Mouse (Mus musculus): ENCODE measurements at regions not wholly inside any gene's neighbourhood (a gene's known extent, or its start where the extent isn't known, plus 50 kb on each side); places are given as distances from the start of the nearest gene placed in this dataset.

DNA sequence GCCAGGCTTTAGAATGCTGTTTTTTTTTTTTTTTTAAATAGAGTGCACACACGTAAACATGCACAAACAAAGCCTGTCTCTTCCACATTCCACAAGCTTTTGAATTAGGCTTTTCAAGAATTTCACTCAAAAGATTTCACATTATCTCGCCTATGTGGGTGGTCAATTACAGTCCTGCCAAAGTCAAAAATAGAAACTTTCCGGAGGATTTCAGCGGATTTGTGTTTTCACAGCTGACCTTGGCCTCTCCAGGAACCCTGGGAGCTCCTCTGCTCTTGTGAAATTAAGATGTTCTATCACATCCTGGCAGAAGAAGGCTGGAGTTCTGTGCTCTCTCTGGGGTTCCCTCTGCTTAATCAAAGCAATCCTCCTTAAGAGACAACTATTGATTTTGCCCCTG is 360.9 kb upstream of the Tenm4 start:
- DNase-seq (ENCODE audit: low read depth, low spot score): peak; percentile 5

DNA sequence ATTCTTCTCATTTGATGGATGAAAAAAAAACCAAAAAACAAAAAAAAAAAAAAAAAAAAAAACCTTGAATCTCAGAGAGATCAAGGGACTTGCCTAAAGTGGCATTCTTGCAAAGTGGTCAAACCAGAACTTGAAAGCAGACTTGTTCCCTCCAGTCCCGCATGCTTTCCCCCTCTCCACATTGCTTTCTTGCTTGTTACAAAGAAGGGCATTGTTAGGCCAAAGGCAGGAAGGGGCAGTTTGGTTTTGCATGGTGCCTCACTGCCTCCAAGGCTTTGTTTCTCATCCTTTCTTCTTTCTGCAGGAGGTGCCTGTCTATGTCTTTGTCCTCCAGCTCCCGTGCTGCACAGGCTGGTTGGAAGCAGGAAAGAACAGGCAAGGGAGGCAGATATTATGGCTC is 356.2 kb upstream of the Tenm4 start:
- DNase-seq (ENCODE audit: low read depth, low spot score): no peak

DNA sequence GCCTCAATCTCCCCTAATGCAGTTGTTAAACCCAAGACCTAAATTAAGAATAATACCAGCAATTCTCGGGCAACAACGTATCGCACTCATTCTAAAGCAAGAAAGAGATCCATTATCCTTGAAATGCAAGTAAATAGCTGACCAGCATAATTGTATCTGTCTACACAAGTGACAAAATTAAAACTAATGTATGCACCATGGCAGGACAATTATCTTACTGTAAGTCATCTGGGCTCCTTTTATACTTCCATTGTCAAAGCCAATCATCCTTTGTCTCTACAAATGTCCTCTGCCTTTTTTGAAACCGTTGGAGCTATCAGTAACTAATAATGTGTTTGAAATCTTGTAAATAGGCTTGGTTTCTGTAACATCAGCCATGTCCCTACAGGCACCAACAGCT is 347.5 kb upstream of the Tenm4 start:
- no peak for DNase-seq (ENCODE audit: low read depth, low spot score)

DNA sequence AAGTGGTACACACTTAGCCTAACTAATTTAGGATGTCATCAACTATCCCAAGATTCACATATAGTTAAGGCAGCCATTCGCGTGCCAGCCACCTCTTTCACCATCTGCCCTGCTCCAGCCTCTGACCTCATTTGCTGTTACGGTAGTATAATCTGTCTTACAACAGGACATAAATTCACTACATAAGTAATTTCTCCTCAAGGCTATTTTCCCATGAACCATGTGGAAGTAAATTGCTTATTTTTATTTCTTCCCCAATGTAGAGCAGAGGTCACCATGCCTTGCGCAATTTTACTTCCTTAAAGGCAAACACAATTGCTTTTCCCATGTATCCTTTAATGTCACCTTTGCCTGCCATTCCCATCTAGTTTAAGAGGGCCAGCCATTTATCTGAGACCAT is 341.2 kb upstream of the Tenm4 start:
- DNase-seq (ENCODE audit: low read depth, low spot score): no peak

DNA sequence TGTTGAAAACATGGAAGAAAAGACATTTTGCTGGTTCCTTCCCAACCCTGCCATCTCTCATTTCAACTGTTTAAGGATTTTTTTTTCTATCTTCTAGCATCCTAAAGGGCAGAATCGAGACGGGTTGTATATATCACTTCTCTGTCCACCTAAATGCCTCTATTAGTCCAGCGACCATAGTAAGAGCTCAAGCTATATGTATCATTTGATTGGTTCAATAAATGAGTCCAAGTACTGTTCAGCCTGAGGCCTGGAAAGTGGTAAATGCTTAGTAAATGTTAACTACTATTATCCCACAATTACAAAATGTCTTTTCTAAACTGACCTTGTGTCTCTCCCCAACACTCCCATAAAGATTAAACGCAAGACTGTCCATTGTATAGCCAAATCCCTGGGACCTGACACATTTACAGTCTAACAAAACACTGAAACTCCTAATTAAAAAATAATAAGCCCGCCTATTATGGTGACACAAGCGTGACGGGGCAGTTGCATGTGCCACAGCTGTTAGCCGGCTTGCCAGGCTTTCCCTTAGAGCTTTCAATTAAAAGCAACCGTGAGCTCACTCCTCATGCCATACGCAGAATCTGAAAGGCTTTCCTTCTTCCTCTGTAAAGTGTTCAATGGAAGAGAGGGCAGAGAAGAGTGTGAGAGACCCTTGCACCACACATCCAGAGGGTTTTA is 336.7 kb upstream of the Tenm4 start:
- DNase-seq (ENCODE audit: low read depth, low spot score): no peak

DNA sequence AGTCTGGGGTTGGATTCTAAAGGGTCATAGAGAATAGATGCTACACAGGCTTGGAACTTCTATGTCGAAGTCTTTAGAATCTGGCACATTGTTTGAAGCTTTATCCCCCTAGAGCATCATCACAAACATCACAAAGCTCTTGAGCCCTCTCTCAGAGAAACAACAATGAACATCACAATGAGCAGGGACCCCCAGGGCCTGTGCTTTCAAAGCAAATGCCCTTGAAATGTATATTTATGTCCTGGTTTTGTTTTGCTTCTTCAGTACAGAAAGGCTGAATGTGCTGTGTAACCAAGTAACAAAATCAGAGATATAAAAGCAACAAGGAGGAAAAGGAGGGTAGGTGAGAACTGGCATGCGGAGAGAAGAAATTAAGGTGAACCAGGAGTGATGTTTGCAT is 330.6 kb upstream of the Tenm4 start:
- no peak for DNase-seq (ENCODE audit: low read depth, low spot score)

DNA sequence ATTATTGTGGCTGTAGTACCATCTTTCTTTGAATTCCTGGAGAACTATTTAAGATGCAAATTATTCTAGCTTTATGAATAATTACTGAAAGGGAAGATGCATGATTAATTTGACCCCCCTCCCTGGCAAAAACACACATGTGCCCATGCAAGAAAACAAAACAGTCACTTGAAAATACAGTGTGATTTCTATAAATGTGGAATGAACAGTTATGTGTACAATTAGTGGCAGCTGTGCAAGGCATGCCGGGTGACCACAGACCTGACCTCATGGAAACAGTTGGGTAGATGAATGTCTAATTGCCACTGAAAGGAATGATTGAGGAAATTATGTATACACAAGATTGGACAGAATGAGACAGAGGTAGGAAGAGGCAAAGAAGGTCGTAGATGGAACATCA is 321.2 kb upstream of the Tenm4 start:
- DNase-seq (ENCODE audit: low read depth, low spot score): no peak

DNA sequence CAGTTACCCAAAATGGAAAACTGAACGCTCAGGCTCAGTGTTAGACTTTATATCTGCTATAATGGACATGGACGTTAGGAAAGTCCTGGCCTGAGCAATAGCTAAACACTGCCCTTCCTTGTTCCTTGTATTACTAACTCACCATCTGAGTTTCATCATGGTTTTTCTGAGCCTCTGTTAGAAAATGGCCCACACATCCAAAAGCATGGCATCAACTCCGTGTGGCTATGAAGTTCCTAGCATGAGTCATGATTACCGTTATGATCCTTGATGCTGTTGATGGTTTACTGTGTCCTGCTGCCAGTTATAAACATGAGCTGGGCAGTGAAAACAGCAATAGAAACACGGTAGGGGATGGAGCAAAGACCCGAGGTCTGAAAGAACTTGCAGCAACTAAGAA is 318.4 kb upstream of the Tenm4 start:
- DNase-seq (ENCODE audit: low read depth, low spot score): no peak

DNA sequence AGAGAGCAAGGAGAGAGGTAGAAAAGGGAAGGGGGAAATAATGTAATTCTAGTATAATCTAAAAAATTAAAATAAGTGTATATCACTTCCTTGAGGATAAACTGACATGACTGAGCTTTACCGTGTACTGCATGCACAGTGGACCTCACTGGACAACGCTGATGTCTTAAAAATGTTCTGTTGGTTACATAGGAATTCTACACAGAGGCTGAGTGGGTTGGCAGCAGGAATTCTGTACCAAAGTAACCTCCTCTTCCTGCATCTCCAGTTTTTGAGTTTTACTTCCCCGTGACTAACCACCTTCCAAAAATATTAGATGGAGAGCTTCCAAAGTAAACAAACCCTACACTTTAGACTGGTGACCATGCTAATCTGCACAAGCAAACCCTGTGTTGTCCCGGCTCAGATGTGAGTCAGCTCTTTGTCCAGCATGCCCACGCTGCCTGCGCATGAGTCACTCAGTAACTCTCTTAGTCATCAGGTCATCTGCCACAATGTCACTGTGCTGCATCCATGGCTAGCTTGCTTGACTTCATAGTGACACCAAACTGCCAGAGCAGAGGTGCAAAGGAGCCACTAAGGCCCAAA is 317.7 kb upstream of the Tenm4 start:
- peak; percentile 85 for DNase-seq (ENCODE audit: low read depth, low spot score)

DNA sequence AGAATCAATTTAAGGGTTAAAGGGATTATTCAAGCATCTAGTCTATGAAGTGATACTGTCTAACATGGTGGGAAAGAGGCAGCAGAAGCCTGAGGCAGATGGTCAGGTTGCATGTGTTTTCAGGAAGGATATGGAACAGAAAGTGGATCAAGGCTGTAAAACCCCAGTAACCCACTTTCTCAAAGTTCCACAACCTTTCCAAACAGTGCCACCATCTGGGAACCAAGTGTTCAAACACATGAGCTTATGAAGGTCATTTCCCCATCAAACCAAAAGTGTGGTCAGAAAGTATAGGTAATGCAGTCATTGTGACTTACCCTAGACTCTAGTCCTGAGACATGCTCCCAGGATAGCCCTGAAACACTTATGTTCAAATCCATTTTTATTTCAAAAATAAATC is 312.8 kb upstream of the Tenm4 start:
- peak; percentile 57 for DNase-seq (ENCODE audit: low read depth, low spot score)

DNA sequence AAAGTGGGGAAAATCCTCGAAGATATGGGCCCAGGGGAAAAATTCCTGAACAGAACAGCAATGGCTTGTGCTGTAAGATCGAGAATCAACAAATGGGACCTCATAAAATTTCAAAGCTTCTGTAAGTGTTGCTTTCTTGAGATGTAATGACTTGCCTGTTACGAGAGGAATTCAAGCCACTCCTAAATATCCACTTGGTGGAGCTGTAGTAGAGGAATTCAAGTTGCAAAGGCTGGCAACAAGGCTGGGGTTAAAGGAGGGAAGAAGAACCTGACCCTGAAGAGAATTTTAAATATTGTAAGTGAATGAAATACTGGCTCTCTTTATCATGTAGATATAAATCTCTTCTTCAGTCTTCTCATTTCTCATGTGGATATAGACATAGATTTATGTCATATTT is 306.8 kb upstream of the Tenm4 start:
- DNase-seq (ENCODE audit: low read depth, low spot score): peak; percentile 35

DNA sequence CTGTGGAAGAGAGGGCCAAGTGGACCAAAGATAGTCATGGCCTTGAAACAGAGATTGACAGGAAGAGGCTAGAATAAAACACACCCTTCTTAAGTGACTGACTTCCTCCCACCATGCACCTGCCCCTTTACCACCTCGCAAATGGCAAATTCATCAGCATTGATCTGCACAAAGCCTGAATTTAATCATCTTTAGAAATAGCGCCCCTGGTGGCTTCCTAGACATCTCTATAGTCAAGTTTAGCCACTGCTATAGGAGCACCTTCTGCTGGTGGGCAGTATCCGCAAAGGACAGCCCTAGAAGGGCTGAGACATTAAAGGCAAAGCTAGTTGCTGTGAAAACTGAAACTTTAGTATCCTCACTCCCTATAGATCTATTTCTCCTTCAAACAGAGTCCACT is 305.8 kb upstream of the Tenm4 start:
- no peak for DNase-seq (ENCODE audit: low read depth, low spot score)

DNA sequence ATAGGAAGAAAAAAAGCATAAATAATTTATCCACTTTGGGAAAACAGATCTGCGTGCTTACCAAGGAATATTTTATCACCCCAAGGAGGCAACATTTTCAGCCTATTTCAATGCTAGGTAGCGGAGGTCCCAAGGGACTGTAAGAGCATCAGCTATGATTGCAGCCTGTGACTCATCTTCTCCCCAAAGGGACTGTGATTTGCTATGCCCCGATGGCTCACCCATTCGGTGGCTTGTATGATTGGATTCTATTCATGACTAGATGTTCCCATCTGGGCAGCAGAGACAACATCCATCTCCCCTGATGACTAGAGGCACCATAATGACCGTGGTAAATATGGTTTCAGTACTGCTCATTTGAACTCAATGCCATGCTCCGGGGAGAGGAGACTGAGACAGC is 302.3 kb upstream of the Tenm4 start:
- DNase-seq (ENCODE audit: low read depth, low spot score): peak; percentile 34

DNA sequence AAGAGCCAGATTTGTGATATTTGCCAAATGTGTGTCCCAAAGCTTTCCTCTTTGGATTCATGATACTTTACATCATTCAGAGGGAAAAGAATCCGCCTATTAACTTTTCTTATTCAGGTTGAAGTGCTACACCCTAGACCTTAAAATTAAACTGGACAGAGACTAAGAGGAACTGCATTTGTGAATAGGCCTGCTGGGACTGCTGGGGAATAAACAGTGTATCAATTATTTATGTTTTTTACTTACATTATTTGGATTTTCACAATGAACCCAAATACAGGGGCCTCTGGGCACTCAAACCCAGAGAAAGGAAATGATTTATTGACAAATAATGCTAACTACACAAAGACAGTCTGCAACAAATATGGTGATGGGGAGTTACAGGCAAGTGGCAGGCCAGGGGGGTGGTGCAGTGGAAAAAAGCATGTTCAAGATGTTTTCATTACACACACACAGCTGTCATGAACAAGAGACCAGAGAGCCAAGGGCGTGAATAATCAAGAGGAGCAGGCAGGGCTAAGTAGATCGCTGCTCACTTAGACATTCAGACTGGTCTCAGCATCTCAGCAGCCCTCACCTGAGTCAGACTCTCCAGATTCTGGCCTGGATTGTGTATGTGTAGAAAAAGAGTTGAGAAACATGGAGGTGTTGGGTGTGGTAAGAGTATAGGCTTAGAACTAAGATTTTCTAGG is 290.3 kb upstream of the Tenm4 start:
- DNase-seq (ENCODE audit: low read depth, low spot score): no peak

DNA sequence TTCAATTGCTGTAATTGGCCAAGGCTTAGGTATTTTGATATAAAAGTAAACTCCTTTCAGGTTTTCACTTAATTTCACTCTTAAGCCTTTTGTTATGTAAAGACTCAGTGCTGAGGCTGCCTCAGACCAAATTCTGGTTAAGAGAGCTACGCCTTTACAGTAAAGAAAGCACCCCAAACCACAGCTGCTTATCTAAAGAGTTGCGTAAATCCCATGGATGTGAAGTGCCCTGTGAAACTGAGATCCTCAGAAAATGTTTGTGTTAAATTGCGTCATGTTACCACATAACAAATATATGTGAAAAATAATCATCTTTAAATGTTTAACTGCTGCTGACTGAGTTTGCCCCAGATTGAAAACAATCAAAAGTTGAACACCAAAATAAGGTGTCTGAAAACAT is 269.5 kb upstream of the Tenm4 start:
- no peak for DNase-seq (ENCODE audit: low read depth, low spot score)

DNA sequence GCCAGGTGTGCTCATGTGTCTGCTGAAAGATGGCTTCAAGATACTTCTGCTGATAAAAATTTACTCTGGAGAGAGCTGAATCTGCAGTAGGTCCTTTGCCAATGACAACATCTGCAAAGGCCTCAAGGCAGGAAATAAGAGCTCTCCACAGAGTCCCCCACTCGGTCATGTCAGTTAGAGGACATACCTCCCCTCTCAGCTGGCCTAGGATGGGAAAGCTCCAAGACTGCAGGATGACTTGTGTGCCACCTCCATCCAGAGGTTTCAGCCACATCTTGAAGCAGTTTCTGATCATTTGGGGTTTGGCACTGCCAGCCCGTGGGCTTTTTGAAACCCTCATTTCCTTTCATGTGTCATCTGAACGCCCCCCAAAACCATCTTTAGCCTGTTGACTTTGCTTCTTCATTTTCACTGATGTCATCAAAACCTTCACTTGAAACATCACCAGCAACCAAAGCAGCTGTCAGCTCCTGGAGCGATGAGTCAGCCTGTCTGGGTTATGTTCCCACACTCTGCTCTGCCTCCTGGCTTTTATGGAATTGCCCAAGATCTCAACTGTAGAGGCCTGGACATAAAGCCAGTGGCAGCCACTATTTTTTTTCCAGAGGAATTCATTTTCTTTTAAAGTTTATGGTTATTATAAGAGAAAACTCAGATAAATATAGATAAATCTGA is 256.5 kb upstream of the Tenm4 start:
- peak; percentile 84 for DNase-seq (ENCODE audit: low read depth, low spot score)

DNA sequence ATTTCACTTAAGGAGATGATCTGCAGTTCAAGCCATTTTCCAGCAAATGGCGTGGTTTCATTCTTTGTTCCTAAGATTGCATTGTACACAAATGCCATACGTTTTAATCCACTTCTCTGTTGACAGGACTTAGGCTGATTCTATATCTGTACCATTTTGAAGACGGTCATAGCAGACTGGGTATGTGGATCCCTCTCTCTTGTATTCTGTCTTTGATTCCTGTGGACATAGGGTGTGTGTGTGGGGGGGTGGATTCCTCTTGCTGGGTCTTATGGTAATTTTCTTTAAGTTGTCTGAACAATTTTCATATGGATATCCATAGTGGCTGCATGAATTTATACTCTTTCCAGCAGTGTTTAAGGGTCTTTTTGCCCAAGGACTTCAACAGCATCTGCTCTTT is 251.1 kb upstream of the Tenm4 start:
- DNase-seq (ENCODE audit: low read depth, low spot score): no peak

DNA sequence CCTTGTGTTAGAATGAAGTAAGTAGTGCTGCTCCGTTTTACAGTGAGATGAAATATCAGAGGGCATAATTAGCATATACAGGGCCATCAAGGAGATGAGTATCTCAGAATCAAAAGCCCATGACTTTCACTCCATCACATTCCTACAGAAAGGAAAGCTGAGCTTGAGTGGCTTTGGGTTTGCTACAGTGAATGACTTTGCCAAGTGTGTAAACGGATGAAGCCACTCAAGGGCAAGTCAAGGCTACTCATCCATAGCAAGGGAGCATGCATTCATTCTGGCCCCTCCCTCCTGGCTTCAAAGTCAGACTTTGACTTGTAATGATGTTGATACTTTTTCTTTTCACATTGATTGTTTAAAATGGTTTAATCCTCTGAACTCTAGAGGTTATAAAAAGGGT is 246.2 kb upstream of the Tenm4 start:
- no peak for DNase-seq (ENCODE audit: low read depth, low spot score)

DNA sequence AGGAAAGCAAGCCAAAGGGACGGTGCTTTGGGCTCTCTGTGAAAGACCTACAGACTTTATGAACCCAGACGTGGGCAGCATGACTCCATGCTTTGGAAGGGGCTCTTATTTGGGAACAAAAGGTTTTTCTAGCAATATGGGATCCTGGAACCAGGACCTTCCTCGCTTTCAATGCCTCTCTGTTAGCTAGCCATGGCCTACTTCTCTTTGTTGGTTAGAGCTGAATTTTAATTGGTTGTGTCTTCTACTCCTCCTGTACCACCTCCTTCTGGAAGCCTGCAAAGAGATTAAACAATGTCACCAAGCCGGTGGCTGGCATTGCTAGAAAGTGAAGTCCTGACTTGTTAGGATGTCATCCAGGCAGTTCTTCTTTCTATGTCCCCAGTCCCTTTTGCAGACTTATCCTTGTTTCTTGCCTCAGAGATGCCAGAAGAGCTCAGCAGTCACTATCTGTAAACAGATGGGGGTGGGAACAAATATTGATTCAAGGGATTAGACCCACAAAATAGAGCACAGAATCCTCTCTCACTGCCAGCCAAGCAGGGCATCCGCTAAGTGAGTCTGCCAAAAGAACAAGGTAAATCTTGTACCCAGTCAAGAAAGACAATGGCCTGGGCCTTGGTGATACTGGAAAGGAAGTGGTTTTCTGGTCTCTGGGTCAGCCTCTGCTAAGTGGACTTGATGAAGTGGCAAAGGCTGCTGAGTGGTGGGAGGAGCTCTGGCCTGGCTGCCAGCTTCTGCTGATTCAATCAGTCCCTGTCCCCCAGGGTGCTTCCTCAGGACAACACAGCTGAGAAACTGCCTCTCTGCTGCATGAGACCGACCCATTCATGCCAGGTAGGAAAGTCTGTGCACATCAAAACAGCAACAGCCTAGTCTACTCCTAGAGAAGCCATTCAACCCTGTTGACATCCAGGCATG is 244.7 kb upstream of the Tenm4 start:
- DNase-seq (ENCODE audit: low read depth, low spot score): peak; percentile 9

DNA sequence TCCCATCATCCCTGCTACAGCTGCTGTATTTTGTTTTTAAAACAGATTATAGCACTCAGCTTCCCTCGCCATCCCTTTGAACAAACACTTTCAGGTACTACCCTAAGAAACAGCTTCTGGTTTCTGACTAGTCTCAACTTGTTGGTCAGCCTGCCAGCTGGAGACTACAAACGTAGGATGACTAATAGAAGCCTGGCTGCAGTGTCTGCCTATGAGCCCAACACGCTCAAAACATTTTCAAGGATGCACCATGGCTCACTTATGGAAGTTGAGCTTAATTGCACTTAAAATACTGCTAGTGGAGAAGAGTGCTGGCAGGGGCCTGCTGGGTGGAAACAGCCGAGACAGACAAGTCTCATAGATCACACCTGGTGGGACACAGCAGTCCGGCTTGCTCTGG is 234.4 kb upstream of the Tenm4 start:
- peak; percentile 57 for DNase-seq (ENCODE audit: low read depth, low spot score)

DNA sequence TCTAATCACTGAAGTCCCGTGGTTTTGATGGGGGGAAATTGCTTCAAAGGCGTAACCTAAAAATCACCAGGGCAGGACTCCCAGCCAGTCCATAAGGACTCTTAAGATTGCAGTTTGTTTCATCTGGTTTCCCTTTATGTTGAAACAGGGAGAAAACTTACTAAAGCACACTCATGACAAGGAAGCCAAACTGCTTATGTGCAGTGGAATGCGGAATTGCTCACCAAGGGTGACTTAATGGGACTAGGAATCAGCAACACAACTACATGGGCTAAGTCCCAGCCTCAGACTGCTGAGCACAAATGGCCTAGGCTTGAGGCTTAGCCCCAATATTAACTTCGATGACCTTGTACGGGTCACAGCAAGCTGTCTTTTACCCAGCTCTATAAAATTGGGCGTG is 227.6 kb upstream of the Tenm4 start:
- DNase-seq (ENCODE audit: low read depth, low spot score): no peak

DNA sequence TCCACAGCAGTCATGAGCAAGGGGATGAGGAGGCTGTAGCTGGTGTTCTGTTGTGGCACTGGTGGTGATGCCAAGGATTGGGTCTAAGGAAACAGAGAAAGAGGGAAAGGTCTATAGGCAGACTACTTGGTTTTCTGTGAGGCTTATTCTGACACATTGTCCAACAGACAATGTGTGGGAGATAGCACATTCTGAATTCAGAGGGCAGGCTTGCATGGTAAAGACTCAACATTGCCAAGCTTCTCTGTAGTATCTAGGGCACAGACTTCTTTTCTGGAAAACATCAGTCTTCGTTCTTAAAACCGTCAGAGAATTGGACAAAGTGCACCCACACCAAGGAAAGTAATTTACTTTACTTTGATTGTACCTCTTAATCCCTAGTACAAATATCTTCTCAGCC is 218.7 kb upstream of the Tenm4 start:
- DNase-seq (ENCODE audit: low read depth, low spot score): peak; percentile 48
